Mouse (Mus musculus) midbrain, embryonic 16.5 days (tissue): ENCODE measurements at regions not wholly inside any gene's neighbourhood (a gene's known extent, or its start where the extent isn't known, plus 50 kb on each side); places are given as distances from the start of the nearest gene placed in this dataset.

Experiments
- ATAC-seq: fragments of 200-750 bp; cut with Nextera tagmentation; 2 replicates; pipeline ENCODE4 v1.8.0; 2017; ENCODE audit warnings: moderate TSS enrichment
- H3K27ac ChIP-seq: fragments of 300-500 bp; sonication (generic); 2 replicates; pipeline ENCODE4 v1.5.1; 2014; ENCODE audit warnings: mild to moderate bottlenecking, low read length, mixed read lengths
- H3K27me3 ChIP-seq: fragments of 300-500 bp; sonication (generic); 2 replicates; pipeline ENCODE4 v1.6.1; 2014; ENCODE audit warnings: low read depth, low read length, mixed read lengths; ENCODE audit not compliant: control insufficient read depth, insufficient read depth
- H3K36me3 ChIP-seq: fragments of 300-500 bp; sonication (generic); 2 replicates; pipeline ENCODE4 v1.6.1; 2014; ENCODE audit warnings: mild to moderate bottlenecking, low read length, moderate library complexity, mixed read lengths; ENCODE audit not compliant: control insufficient read depth, insufficient read depth
- H3K4me1 ChIP-seq: fragments of 300-500 bp; sonication (generic); 2 replicates; pipeline ENCODE4 v1.6.1; 2014; ENCODE audit warnings: mild to moderate bottlenecking, low read length, mixed read lengths; ENCODE audit not compliant: control insufficient read depth, insufficient read depth
- H3K4me2 ChIP-seq: fragments of 300-500 bp; sonication (generic); 2 replicates; pipeline ENCODE4 v1.6.1; 2014; ENCODE audit warnings: mild to moderate bottlenecking, low read length, mixed read lengths
- H3K4me3 ChIP-seq: fragments of 300-500 bp; sonication (generic); 2 replicates; pipeline ENCODE4 v1.5.1; 2014; ENCODE audit warnings: low read depth, mild to moderate bottlenecking, low read length, moderate library complexity, mixed read lengths
- H3K9ac ChIP-seq: fragments of 300-500 bp; sonication (generic); 2 replicates; pipeline ENCODE4 v1.6.1; 2014; ENCODE audit warnings: low read depth, low read length, mixed read lengths
- H3K9me3 ChIP-seq: fragments of 300-500 bp; sonication (generic); replicated peaks from 2 replicates; pipeline ENCODE4 v1.6.1; 2014; ENCODE audit warnings: mild to moderate bottlenecking, low read length, mixed read lengths; ENCODE audit not compliant: control insufficient read depth, poor library complexity, severe bottlenecking
- WGBS: fragments of 180-500 bp; shearing (Covaris S2); extraction: QIAGEN DNeasy Blood & Tissue Kit; methylation state at CpG from one replicate; pipeline ENCODE4 v1.1.7; 2014; 5-methylcytosine and 5-hydroxymethylcytosine counted together

GRCm38 (mm10) chr3:147444005-147444763 is 592.0 kb downstream of the Ttll7 start:
- Histone ChIP-seq H3K27me3 (no peaks in the 10 kb centered on the region), H3K4me2 (no peak overlapping the region), H3K4me3 (no peak overlapping the region), H3K9me3 (no peaks in the 10 kb centered on the region), H3K27ac (no peak overlapping the region), H3K9ac (no peak overlapping the region), H3K4me1 (peaks cover 4% of the 10 kb centered on the region; the same call in 1 of the 2 replicates), H3K36me3 (no peaks in the 10 kb centered on the region)
- ATAC-seq: no peak
- 71% methylated on average over 10 of the region's 10 CpGs for WGBS

GRCm38 (mm10) chr3:147445066-147445844 is 593.1 kb downstream of the Ttll7 start:
- Histone ChIP-seq H3K27me3 (no peaks in the 10 kb centered on the region), H3K9ac (no peak overlapping the region), H3K4me1 (peaks cover 4% of the 10 kb centered on the region; the same call in 1 of the 2 replicates), H3K36me3 (no peaks in the 10 kb centered on the region), H3K9me3 (no peaks in the 10 kb centered on the region), H3K4me3 (no peak overlapping the region), H3K27ac (no peak overlapping the region), H3K4me2 (no peak overlapping the region)
- ATAC-seq: no peak
- WGBS: 88% methylated on average over 5 of the region's 5 CpGs

- ATAC-seq: no peak
- Histone ChIP-seq H3K4me1 (peaks cover 4% of the 10 kb centered on the region; the same call in 1 of the 2 replicates), H3K4me2 (no peak overlapping the region), H3K36me3 (no peaks in the 10 kb centered on the region), H3K4me3 (no peak overlapping the region), H3K27ac (no peak overlapping the region), H3K9ac (no peak overlapping the region), H3K9me3 (no peaks in the 10 kb centered on the region), H3K27me3 (no peaks in the 10 kb centered on the region)
- 87% methylated on average over 8 of the region's 8 CpGs for WGBS
Measured at GRCm38 (mm10) chr3:147445884-147446283, 593.7 kb downstream of the Ttll7 start.

GRCm38 (mm10) chr3:147452176-147452575 is 600.0 kb downstream of the Ttll7 start:
- 56% methylated on average over 4 of the region's 4 CpGs for WGBS
- Histone ChIP-seq H3K4me2 (no peak overlapping the region), H3K9me3 (no peaks in the 10 kb centered on the region), H3K4me3 (no peak overlapping the region), H3K27me3 (no peaks in the 10 kb centered on the region), H3K27ac (no peak overlapping the region), H3K9ac (no peak overlapping the region), H3K36me3 (no peaks in the 10 kb centered on the region), H3K4me1 (no peaks in the 10 kb centered on the region)
- ATAC-seq: no peak

GRCm38 (mm10) chr3:147455383-147455782 is 603.2 kb downstream of the Ttll7 start:
- Histone ChIP-seq H3K27ac (no peak overlapping the region), H3K9ac (no peak overlapping the region), H3K9me3 (no peaks in the 10 kb centered on the region), H3K27me3 (no peaks in the 10 kb centered on the region), H3K4me1 (no peaks in the 10 kb centered on the region), H3K4me3 (no peak overlapping the region), H3K4me2 (no peak overlapping the region), H3K36me3 (no peaks in the 10 kb centered on the region)
- WGBS: 59% methylated on average over 3 of the region's 3 CpGs
- no peak for ATAC-seq

- Histone ChIP-seq H3K4me1 (no peaks in the 10 kb centered on the region), H3K9ac (no peak overlapping the region), H3K36me3 (no peaks in the 10 kb centered on the region), H3K4me3 (no peak overlapping the region), H3K4me2 (no peak overlapping the region), H3K9me3 (no peaks in the 10 kb centered on the region), H3K27me3 (no peaks in the 10 kb centered on the region), H3K27ac (no peak overlapping the region)
- no peak for ATAC-seq
- 56% methylated on average over 4 of the region's 4 CpGs for WGBS
Measured at GRCm38 (mm10) chr3:147456294-147456693, 604.1 kb downstream of the Ttll7 start.

GRCm38 (mm10) chr3:147458115-147458514 is 605.9 kb downstream of the Ttll7 start:
- Histone ChIP-seq H3K36me3 (no peaks in the 10 kb centered on the region), H3K4me1 (no peaks in the 10 kb centered on the region), H3K27ac (no peak overlapping the region), H3K9me3 (no peaks in the 10 kb centered on the region), H3K9ac (no peak overlapping the region), H3K27me3 (no peaks in the 10 kb centered on the region), H3K4me3 (no peak overlapping the region), H3K4me2 (no peak overlapping the region)
- WGBS: 35% methylated on average over 4 of the region's 4 CpGs
- ATAC-seq: no peak

GRCm38 (mm10) chr3:147479890-147480289 is 627.7 kb downstream of the Ttll7 start:
- 80% methylated on average over 1 of the region's 1 CpGs for WGBS
- H3K27me3 ChIP-seq: no peaks in the 10 kb centered on the region

More at GRCm38 (mm10) chr3:147479890-147480289, 627.7 kb downstream of the Ttll7 start:
- Histone ChIP-seq H3K4me3 (no peak overlapping the region), H3K9ac (no peak overlapping the region), H3K4me1 (no peaks in the 10 kb centered on the region), H3K4me2 (no peak overlapping the region), H3K27ac (no peak overlapping the region), H3K9me3 (no peaks in the 10 kb centered on the region), H3K36me3 (no peaks in the 10 kb centered on the region)
- ATAC-seq: no peak
